Mouse (Mus musculus) thymus, adult 2 months (tissue): ENCODE data around the gene Ap1s1.

ENCODE experiments used
- CTCF ChIP-seq: fragments of 200-500 bp; IDR thresholded peaks from 2 replicates; pipeline ENCODE4 v1.5.1; 2012; ENCODE audit warnings: mild to moderate bottlenecking, control low read depth, low read length, moderate library complexity, borderline replicate concordance; ENCODE audit not compliant: control insufficient read depth, poor library complexity, insufficient read depth; ENCODE audit errors: extremely low read depth
- POLR2A ChIP-seq: fragments of 200-500 bp; IDR thresholded peaks from 2 replicates; pipeline ENCODE4 v1.6.1; 2012; ENCODE audit warnings: mild to moderate bottlenecking, low read length, control low read depth, moderate library complexity; ENCODE audit not compliant: control insufficient read depth, poor library complexity, insufficient read depth; ENCODE audit errors: extremely low read depth

- TF ChIP-seq CTCF (no peak), POLR2A (no peak)
Measured at GRCm38 (mm10) chr5:137039453-137039852, 6.5 kb downstream of the Ap1s1 start.
